Mouse (Mus musculus): ENCODE results near the gene Mettl4.

Gene Mettl4

GRCm38 (mm10) chr17:94749466-94750135 lies at the start of gene Mettl4:
Gene Mettl4, minus strand, starts transcription at chr17:94750019.
- DNase-seq (ENCODE audit: low read depth), result peak; percentile 93

GRCm38 (mm10) chr17:94778871-94779482 lies 29.2 kb upstream of the Mettl4 start:
- no peak for DNase-seq (ENCODE audit: low read depth)

GRCm38 (mm10) chr17:94768491-94768890 lies 18.7 kb upstream of the Mettl4 start:
- no peak for DNase-seq (ENCODE audit: low read depth)

- DNase-seq (ENCODE audit: low read depth), result no peak
Observed at GRCm38 (mm10) chr17:94764711-94765110, 14.9 kb upstream of the Mettl4 start.

- no peak for DNase-seq (ENCODE audit: low read depth)
Observed at GRCm38 (mm10) chr17:94764011-94764410, 14.2 kb upstream of the Mettl4 start.

- DNase-seq (ENCODE audit: low read depth), result no peak
Observed at GRCm38 (mm10) chr17:94762405-94762804, 12.6 kb upstream of the Mettl4 start.

- DNase-seq (ENCODE audit: low read depth), result no peak
Observed at GRCm38 (mm10) chr17:94750136-94750729, 414 bp upstream of the Mettl4 start.

- DNase-seq (ENCODE audit: low read depth), result no peak
Observed at GRCm38 (mm10) chr17:94738173-94738572, 11.6 kb downstream of the Mettl4 start.

- no peak for DNase-seq (ENCODE audit: low read depth)
Observed at GRCm38 (mm10) chr17:94735885-94736284, 13.9 kb downstream of the Mettl4 start.

GRCm38 (mm10) chr17:94735437-94735836 lies 14.4 kb downstream of the Mettl4 start:
- peak; percentile 15 for DNase-seq (ENCODE audit: low read depth)

- DNase-seq (ENCODE audit: low read depth), result peak; percentile 66
Observed at GRCm38 (mm10) chr17:94730416-94730815, 19.4 kb downstream of the Mettl4 start.

GRCm38 (mm10) chr17:94726750-94727149 lies 23.1 kb downstream of the Mettl4 start:
- no peak for DNase-seq (ENCODE audit: low read depth)

GRCm38 (mm10) chr17:94673515-94674317 lies 76.1 kb downstream of the Mettl4 start:
- no peak for DNase-seq (ENCODE audit: low read depth)

All from naive thymus-derived CD4-positive, alpha-beta T cell, adult 2 months (primary cell).